Mouse (Mus musculus): ENCODE data around the gene Cel. TPM values are rescaled to one million over a fixed set of nuclear protein-coding genes. Genes with fewer than 3 reads are reported as not detected.
"Not testable (repeated sequence)": the region's sequence is repeated elsewhere in the genome, so short reads cannot be mapped to it uniquely, and the experiment has no call there.

Cel gene
- total and polyA plus RNA-seq, 3 experiments = not detected

GRCm38 (mm10) chr2:28511600-28511999 lies 51.6 kb downstream of the Cel start:
- H3K4me2 ChIP-seq (ENCODE audit: insufficient read depth, low read depth, poor library complexity, severe bottlenecking); dilution Hi-C loops (cut with MboI; ENCODE audit: extremely low pct_ligation_motif_present, extremely low pct_unique_long_range_greater_than_20kb, low sequenced_read_pairs); H3K79me2 ChIP-seq (replicated peaks; ENCODE audit: control insufficient read depth, extremely low read depth, insufficient read depth, poor library complexity, severe bottlenecking); DNase-seq (ENCODE audit: extremely low read depth); H3K4me3 ChIP-seq (replicated peaks in 1 of 3; ENCODE audit: low read depth in 2 of 3, low read length in 2 of 3, poor library complexity in 1 of 3); H3K9me3 ChIP-seq (replicated peaks; ENCODE audit: low read length); H3K27ac ChIP-seq (ENCODE audit: insufficient read depth, low read depth); H3K9ac ChIP-seq (ENCODE audit: insufficient read depth, low read depth); H3K36me3 ChIP-seq (replicated peaks in 1 of 2; ENCODE audit: control insufficient read depth in 1 of 2, insufficient read depth in 1 of 2, low read length in 1 of 2): not testable (repeated sequence)
- in situ Hi-C loops (cut with MboI; ENCODE audit: low pct_ligation_motif_present, low pct_unique_long_range_greater_than_20kb, low sequenced_read_pairs) = loop anchor here (5.0 kb wide), 1 partner anchor 36 kb away; no protein-coding TSS in a partner anchor
- TF ChIP-seq CTCF (conservative IDR thresholded peaks at IDR 0.05 in 1 of 2, IDR thresholded peaks at IDR 0.05 in 1 of 2; ENCODE audit: low read depth in 2 of 2, low read length in 2 of 2) = peak; percentile 19 to 47; a peak in 3 of 4 replicates
- Histone ChIP-seq H3K27me3 (replicated peaks) (peaks cover 65% of the 10 kb centered on the region), H3K4me1 (ENCODE audit: control insufficient read depth in 1 of 2, insufficient read depth in 2 of 2) (peaks cover 5 to 20% of the 10 kb centered on the region in 2 experiments; a peak in 3 of 4 replicates)

GRCm38 (mm10) chr2:28506291-28506690 lies 56.9 kb downstream of the Cel start:
- DNase-seq (ENCODE audit: extremely low read depth) = no peak
- Histone ChIP-seq H3K9me3 (replicated peaks; ENCODE audit: low read length) (no peaks in the 10 kb centered on the region), H3K4me2 (ENCODE audit: insufficient read depth, low read depth, poor library complexity, severe bottlenecking) (no peak overlapping the region), H3K27me3 (replicated peaks) (peaks cover 90% of the 10 kb centered on the region), H3K79me2 (replicated peaks; ENCODE audit: control insufficient read depth, extremely low read depth, insufficient read depth, poor library complexity, severe bottlenecking) (no peaks in the 10 kb centered on the region), H3K27ac (ENCODE audit: insufficient read depth, low read depth) (no peak overlapping the region), H3K9ac (ENCODE audit: insufficient read depth, low read depth) (no peak overlapping the region), H3K4me1 (ENCODE audit: control insufficient read depth in 1 of 2, insufficient read depth in 2 of 2) (no peaks in the 10 kb centered on the region; a peak in 1 of 4 replicates), H3K36me3 (replicated peaks in 1 of 2; ENCODE audit: control insufficient read depth in 1 of 2, insufficient read depth in 1 of 2, low read length in 1 of 2) (no peaks in the 10 kb centered on the region), H3K4me3 (replicated peaks in 1 of 3; ENCODE audit: low read depth in 2 of 3, low read length in 2 of 3, poor library complexity in 1 of 3) (no peak overlapping the region)
- in situ Hi-C loops (cut with MboI; ENCODE audit: low pct_ligation_motif_present, low pct_unique_long_range_greater_than_20kb, low sequenced_read_pairs) (no loop called here), dilution Hi-C loops (cut with MboI; ENCODE audit: extremely low pct_ligation_motif_present, extremely low pct_unique_long_range_greater_than_20kb, low sequenced_read_pairs) (no loop called here)
- TF ChIP-seq JUND (conservative IDR thresholded peaks at IDR 0.05; ENCODE audit: low read depth, low read length) = no peak

GRCm38 (mm10) chr2:28505795-28506194 lies 57.4 kb downstream of the Cel start, which contains the start of gene Gm10134:
TSS of gene Gm10134 (plus strand) at chr2:28506095.
- no peaks in the 10 kb centered on the region; a peak in 1 of 4 replicates for H3K4me1 ChIP-seq (ENCODE audit: control insufficient read depth in 1 of 2, insufficient read depth in 2 of 2)
- in situ Hi-C loops (cut with MboI; ENCODE audit: low pct_ligation_motif_present, low pct_unique_long_range_greater_than_20kb, low sequenced_read_pairs) = no loop called here
- TF ChIP-seq CTCF (conservative IDR thresholded peaks at IDR 0.05 in 1 of 2, IDR thresholded peaks at IDR 0.05 in 1 of 2; ENCODE audit: low read depth in 2 of 2, low read length in 2 of 2) = no peak
- no peak within 1 kb of the TSS for H3K9ac ChIP-seq (ENCODE audit: insufficient read depth, low read depth)
- dilution Hi-C loops (cut with MboI; ENCODE audit: extremely low pct_ligation_motif_present, extremely low pct_unique_long_range_greater_than_20kb, low sequenced_read_pairs) = no loop called here
- no peak within 1 kb of the TSS for H3K27ac ChIP-seq (ENCODE audit: insufficient read depth, low read depth)
- no peak within 1 kb of the TSS for H3K4me3 ChIP-seq (replicated peaks in 1 of 3; ENCODE audit: low read depth in 2 of 3, low read length in 2 of 3, poor library complexity in 1 of 3)
- no peak for DNase-seq (ENCODE audit: extremely low read depth)
- H3K4me2 ChIP-seq (ENCODE audit: insufficient read depth, low read depth, poor library complexity, severe bottlenecking) = no peak within 1 kb of the TSS
- H3K9me3 ChIP-seq (replicated peaks; ENCODE audit: low read length) = no peaks in the 10 kb centered on the region
- peaks cover 86% of the 10 kb centered on the region for H3K27me3 ChIP-seq (replicated peaks)
- H3K79me2 ChIP-seq (replicated peaks; ENCODE audit: control insufficient read depth, extremely low read depth, insufficient read depth, poor library complexity, severe bottlenecking) = no peaks in the 10 kb centered on the region
- H3K36me3 ChIP-seq (replicated peaks in 1 of 2; ENCODE audit: control insufficient read depth in 1 of 2, insufficient read depth in 1 of 2, low read length in 1 of 2) = no peaks in the 10 kb centered on the region

Other genes starting within 250 kb of the Cel start
- gene Ppp1r26, start 116.6 kb downstream of the Cel start, total RNA-seq (2012; rRNA removed) = not detected in 2 replicates
- gene Ppp1r26, start 116.6 kb downstream of the Cel start, total RNA-seq (2014; rRNA removed) = not detected in 2 replicates
- gene Ppp1r26, start 116.6 kb downstream of the Cel start, polyA plus RNA-seq (2012; ENCODE audit: insufficient read length, low read depth) = 0.27 and 0.77 TPM in 2 replicates
- gene 1700007K13Rik, start 97.1 kb downstream of the Cel start, total RNA-seq (2012; rRNA removed) = 0.98 and 1.6 TPM in 2 replicates
- 0.74 TPM in 2 replicates for gene 1700007K13Rik, start 97.1 kb downstream of the Cel start, total RNA-seq (2014; rRNA removed)
- gene 1700007K13Rik, start 97.1 kb downstream of the Cel start, polyA plus RNA-seq (2012; ENCODE audit: insufficient read length, low read depth) = 1.3 TPM in 1 of 2 replicates, not detected in the other
- gene Mrps2, start 95.3 kb downstream of the Cel start, total RNA-seq (2012; rRNA removed) = 21.3 and 28.7 TPM in 2 replicates
- gene Mrps2, start 95.3 kb downstream of the Cel start, total RNA-seq (2014; rRNA removed) = 45.5 and 46.6 TPM in 2 replicates
- 73.3 and 78.5 TPM in 2 replicates for gene Mrps2, start 95.3 kb downstream of the Cel start, polyA plus RNA-seq (2012; ENCODE audit: insufficient read length, low read depth)
- not detected in 2 replicates for gene Gbgt1, start 66.5 kb downstream of the Cel start, total RNA-seq (2012; rRNA removed)
- not detected in 2 replicates for gene Gbgt1, start 66.5 kb downstream of the Cel start, total RNA-seq (2014; rRNA removed)
- not detected in 2 replicates for gene Gbgt1, start 66.5 kb downstream of the Cel start, polyA plus RNA-seq (2012; ENCODE audit: insufficient read length, low read depth)
- gene Gm10134, start 57.3 kb downstream of the Cel start, total RNA-seq (2012; rRNA removed) = not detected in 2 replicates
- gene Gm10134, start 57.3 kb downstream of the Cel start, total RNA-seq (2014; rRNA removed) = not detected in 2 replicates
- gene Gm10134, start 57.3 kb downstream of the Cel start, polyA plus RNA-seq (2012; ENCODE audit: insufficient read length, low read depth) = not detected in 2 replicates
- 11.0 and 11.4 TPM in 2 replicates for gene Ralgds, start 50.3 kb downstream of the Cel start, total RNA-seq (2012; rRNA removed)
- gene Ralgds, start 50.3 kb downstream of the Cel start, total RNA-seq (2014; rRNA removed) = 4.1 and 4.8 TPM in 2 replicates
- gene Ralgds, start 50.3 kb downstream of the Cel start, polyA plus RNA-seq (2012; ENCODE audit: insufficient read length, low read depth) = 6.6 and 7.4 TPM in 2 replicates
- gene Gtf3c5, start 20.3 kb upstream of the Cel start, total RNA-seq (2012; rRNA removed) = 12.5 and 15.1 TPM in 2 replicates
- 8.4 and 8.6 TPM in 2 replicates for gene Gtf3c5, start 20.3 kb upstream of the Cel start, total RNA-seq (2014; rRNA removed)
- gene Gtf3c5, start 20.3 kb upstream of the Cel start, polyA plus RNA-seq (2012; ENCODE audit: insufficient read length, low read depth) = 27.4 and 30.7 TPM in 2 replicates
- gene Gfi1b, start 58.6 kb upstream of the Cel start, total RNA-seq (2012; rRNA removed) = 0.17 TPM in 1 of 2 replicates, not detected in the other
- 0.27 and 0.87 TPM in 2 replicates for gene Gfi1b, start 58.6 kb upstream of the Cel start, total RNA-seq (2014; rRNA removed)
- gene Gfi1b, start 58.6 kb upstream of the Cel start, polyA plus RNA-seq (2012; ENCODE audit: insufficient read length, low read depth) = 0.19 TPM in 1 of 2 replicates, not detected in the other
- 8.7 and 9.5 TPM in 2 replicates for gene Tsc1, start 77.8 kb upstream of the Cel start, total RNA-seq (2012; rRNA removed)
- gene Tsc1, start 77.8 kb upstream of the Cel start, total RNA-seq (2014; rRNA removed) = 7.6 and 8.1 TPM in 2 replicates
- gene Tsc1, start 77.8 kb upstream of the Cel start, polyA plus RNA-seq (2012; ENCODE audit: insufficient read length, low read depth) = 12.2 and 13.4 TPM in 2 replicates
- gene Spaca9, start 136.3 kb upstream of the Cel start, total RNA-seq (2012; rRNA removed) = 6.0 and 13.1 TPM in 2 replicates
- 8.0 and 9.2 TPM in 2 replicates for gene Spaca9, start 136.3 kb upstream of the Cel start, total RNA-seq (2014; rRNA removed)
- gene Spaca9, start 136.3 kb upstream of the Cel start, polyA plus RNA-seq (2012; ENCODE audit: insufficient read length, low read depth) = 7.4 and 9.8 TPM in 2 replicates
- gene Ak8, start 136.8 kb upstream of the Cel start, total RNA-seq (2012; rRNA removed) = 0.55 and 0.84 TPM in 2 replicates
- 0.58 and 1.1 TPM in 2 replicates for gene Ak8, start 136.8 kb upstream of the Cel start, total RNA-seq (2014; rRNA removed)
- gene Ak8, start 136.8 kb upstream of the Cel start, polyA plus RNA-seq (2012; ENCODE audit: insufficient read length, low read depth) = 4.9 and 5.3 TPM in 2 replicates

Measured in CH12.LX (cell line).